Mouse (Mus musculus): ENCODE measurements around the gene Cdk5r2. TPM values are rescaled to one million over a fixed set of nuclear protein-coding genes. Genes with fewer than 3 reads are reported as not detected.

The Cdk5r2 gene
- polyA plus RNA-seq, 1 experiment from 2014 or later, result 4.0 TPM

MicroRNAs encoded within 50 kb of the gene (microRNA counts, 519-probe panel; counts per million panel counts)
- 171 counts per million, percentile 57 among the panel's probes with 10 or more counts for microRNA mmu-miR-375

Small RNA genes within 50 kb of the gene (microRNA-seq; reads per million reads assigned to microRNA genes)
- gene Mir375, result 238 reads per million, percentile 62 among the genes with 10 or more reads in this experiment

Other genes with a start within 250 kb of the Cdk5r2 start
- 42.5 and 50.2 TPM in 2 replicates for gene Ttll4, start 193.2 kb upstream of the Cdk5r2 start, polyA plus RNA-seq (2014; fragmentation: Nextera tagmentation; extraction: Ambion mirVana)
- 4.6 and 6.2 TPM in 2 replicates for gene Cyp27a1, start 141.4 kb upstream of the Cdk5r2 start, polyA plus RNA-seq (2014; fragmentation: Nextera tagmentation; extraction: Ambion mirVana)
- 0.16 TPM in 1 of 2 replicates, not detected in the other for gene Prkag3, start 105.7 kb upstream of the Cdk5r2 start, polyA plus RNA-seq (2014; fragmentation: Nextera tagmentation; extraction: Ambion mirVana)
- gene Wnt6, start 83.0 kb upstream of the Cdk5r2 start, polyA plus RNA-seq (2014; fragmentation: Nextera tagmentation; extraction: Ambion mirVana), result 14.5 and 14.6 TPM in 2 replicates
- gene Wnt10a, start 63.4 kb upstream of the Cdk5r2 start, polyA plus RNA-seq (2014; fragmentation: Nextera tagmentation; extraction: Ambion mirVana), result 1.7 and 2.4 TPM in 2 replicates
- 0.20 TPM in 1 of 2 replicates, not detected in the other for gene Fev, start 30.5 kb downstream of the Cdk5r2 start, polyA plus RNA-seq (2014; fragmentation: Nextera tagmentation; extraction: Ambion mirVana)
- gene Cryba2, start 38.2 kb downstream of the Cdk5r2 start, polyA plus RNA-seq (2014; fragmentation: Nextera tagmentation; extraction: Ambion mirVana), result not detected in 2 replicates
- 0.08 TPM in 1 of 2 replicates, not detected in the other for gene Cfap65, start 80.7 kb downstream of the Cdk5r2 start, polyA plus RNA-seq (2014; fragmentation: Nextera tagmentation; extraction: Ambion mirVana)
- gene Ihh, start 96.7 kb downstream of the Cdk5r2 start, polyA plus RNA-seq (2014; fragmentation: Nextera tagmentation; extraction: Ambion mirVana), result not detected in 2 replicates